Mouse (Mus musculus) forebrain, embryonic 10.5 days (tissue): ENCODE data around the gene Rhbdd3. TPM values are rescaled to one million over a fixed set of nuclear protein-coding genes. Genes with fewer than 3 reads are reported as not detected.
"Not testable (repeated sequence)": the region's sequence is repeated elsewhere in the genome, so short reads cannot be mapped to it uniquely, and the experiment has no call there.

ENCODE experiments used
- DNase-seq: peaks from one replicate; pipeline ENCODE4 v3.0.0-alpha.2; 2017; ENCODE audit warnings: low spot score; ENCODE audit errors: extremely low spot score
- H3K27ac ChIP-seq: fragments of 300-500 bp; sonication (generic); 2 replicates; pipeline ENCODE4 v1.5.1; 2016; ENCODE audit warnings: mild to moderate bottlenecking
- H3K27me3 ChIP-seq: fragments of 300-500 bp; sonication (generic); 2 replicates; pipeline ENCODE4 v1.6.1; 2016; ENCODE audit warnings: mild to moderate bottlenecking; ENCODE audit not compliant: poor library complexity, severe bottlenecking
- H3K36me3 ChIP-seq: fragments of 300-500 bp; sonication (generic); replicated peaks from 2 replicates; pipeline ENCODE4 v1.6.1; 2016; ENCODE audit warnings: mild to moderate bottlenecking, moderate library complexity
- H3K4me1 ChIP-seq: fragments of 300-500 bp; sonication (generic); 2 replicates; pipeline ENCODE4 v1.6.1; 2016
- H3K4me3 ChIP-seq: fragments of 300-500 bp; sonication (generic); 2 replicates; pipeline ENCODE4 v1.5.1; 2016; ENCODE audit warnings: mild to moderate bottlenecking, moderate library complexity
- H3K9me3 ChIP-seq: fragments of 300-500 bp; sonication (generic); 2 replicates; pipeline ENCODE4 v1.6.1; 2016; ENCODE audit warnings: mild to moderate bottlenecking, moderate library complexity
- WGBS: fragments of 180-500 bp; shearing (Covaris S2); methylation state at CpG from one replicate; pipeline ENCODE4 v1.1.7; 2016; 5-methylcytosine and 5-hydroxymethylcytosine counted together
- polyA plus RNA-seq: library from polyadenylated mRNA; unstranded; fragments of >200 nt; fragmentation: Nextera tagmentation; extraction: Ambion mirVana; gene quantifications from 2 replicates; pipeline ENCODE4 v1.2.1, GENCODE M21; 2016

The Rhbdd3 gene
- polyA plus RNA-seq, 1 experiment from 2014 or later, result 29.7 TPM

DNA sequence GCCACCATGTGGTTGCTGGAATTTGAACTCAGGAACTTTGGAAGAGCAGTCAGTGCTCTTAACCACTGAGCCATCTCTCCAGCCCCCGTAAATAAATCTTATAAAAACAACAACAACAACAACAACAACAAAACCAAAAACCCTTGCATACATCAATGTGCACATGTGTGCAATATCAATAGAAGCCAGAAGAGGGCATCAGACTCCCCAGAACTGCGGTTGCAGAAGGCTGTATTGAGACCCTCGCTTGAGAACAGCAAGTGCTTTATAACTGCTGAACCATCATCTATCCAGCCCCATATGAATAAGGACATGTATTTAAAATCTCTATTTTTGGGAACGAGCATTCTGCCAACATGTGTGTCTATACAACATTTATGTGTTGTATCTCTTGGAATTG, 23.8 kb upstream of the Rhbdd3 start:
- WGBS, result 81% methylated on average over 4 of the region's 4 CpGs
- H3K36me3 ChIP-seq, result peaks cover 92% of the 10 kb centered on the region
- H3K4me3 ChIP-seq, result no peak overlapping the region
- no peaks in the 10 kb centered on the region for H3K9me3 ChIP-seq
- H3K27me3 ChIP-seq, result no peaks in the 10 kb centered on the region
- H3K4me1 ChIP-seq, result no peaks in the 10 kb centered on the region
- no peak overlapping the region for H3K27ac ChIP-seq
- DNase-seq, result no peak

DNA sequence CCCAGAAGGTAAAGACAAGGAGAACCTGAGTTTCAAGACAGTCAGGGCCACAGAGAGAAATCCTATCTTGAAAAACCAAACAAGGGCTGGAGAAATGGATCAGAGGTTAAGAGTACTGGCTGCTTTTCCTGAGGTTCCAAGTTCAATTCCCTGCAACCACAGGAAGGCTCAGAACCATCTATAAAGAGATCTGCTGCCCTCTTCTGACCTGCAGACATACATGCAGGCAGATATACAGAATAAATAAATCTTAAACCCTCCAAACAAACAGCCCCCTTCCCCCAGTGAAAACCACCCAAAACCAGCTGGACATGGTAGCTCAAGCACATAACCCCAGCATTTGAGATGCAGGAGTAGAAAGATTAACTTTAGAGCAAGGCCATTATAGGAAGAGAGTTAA, 23.0 kb upstream of the Rhbdd3 start:
- H3K4me1 ChIP-seq, result no peaks in the 10 kb centered on the region
- no peak overlapping the region for H3K27ac ChIP-seq
- DNase-seq, result no peak
- H3K9me3 ChIP-seq, result no peaks in the 10 kb centered on the region
- no peak overlapping the region for H3K4me3 ChIP-seq
- no peaks in the 10 kb centered on the region for H3K27me3 ChIP-seq
- peaks cover 92% of the 10 kb centered on the region for H3K36me3 ChIP-seq

DNA sequence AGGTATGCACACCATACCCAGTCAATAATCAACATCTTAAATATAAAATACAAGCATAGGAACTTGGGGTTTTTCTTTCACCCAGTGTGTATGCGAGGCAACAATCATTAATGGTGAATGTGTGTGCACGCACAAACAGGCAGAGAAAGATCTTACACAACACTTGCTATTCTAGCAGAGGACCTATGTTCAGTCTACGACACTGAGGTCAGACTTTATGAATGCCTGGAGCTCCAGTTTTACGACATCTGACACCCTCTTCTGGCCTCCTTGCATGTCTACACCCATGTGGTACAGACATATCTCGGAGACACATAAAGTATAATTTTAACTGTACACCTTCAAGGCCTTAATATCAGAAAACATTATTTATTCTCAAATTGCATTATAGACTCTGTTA, 21.9 kb upstream of the Rhbdd3 start:
- 91% methylated on average over 4 of the region's 5 CpGs for WGBS
- not testable (repeated sequence) for H3K27me3 ChIP-seq, H3K4me1 ChIP-seq, H3K9me3 ChIP-seq, H3K4me3 ChIP-seq, DNase-seq, H3K27ac ChIP-seq
- peaks cover 92% of the 10 kb centered on the region for H3K36me3 ChIP-seq

DNA sequence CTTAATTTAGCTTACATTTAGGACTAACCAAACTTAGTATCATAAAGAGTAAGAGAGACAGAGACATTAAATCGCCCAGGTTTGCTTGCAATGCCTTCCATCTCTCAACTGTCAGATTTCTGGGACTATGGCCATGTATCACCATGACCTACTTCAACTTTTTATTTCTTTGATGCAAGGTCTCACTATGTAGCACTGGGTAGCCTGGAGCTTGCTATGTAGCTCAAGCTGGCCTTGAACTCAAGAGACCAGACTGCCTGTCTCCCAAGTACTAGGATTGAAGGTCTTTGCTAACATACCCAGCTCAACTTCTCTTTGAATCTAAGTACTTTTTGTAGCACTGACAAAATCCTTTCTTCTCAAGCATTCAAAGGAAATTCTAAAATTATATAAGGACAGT, 9.6 kb upstream of the Rhbdd3 start:
- Histone ChIP-seq H3K4me1 (no peaks in the 10 kb centered on the region), H3K27ac (no peak overlapping the region), H3K9me3 (no peaks in the 10 kb centered on the region), H3K4me3 (no peak overlapping the region), H3K36me3 (peaks cover 100% of the 10 kb centered on the region), H3K27me3 (no peaks in the 10 kb centered on the region)
- DNase-seq, result no peak
- WGBS, result 96% methylated on average over 1 of the region's 1 CpGs

DNA sequence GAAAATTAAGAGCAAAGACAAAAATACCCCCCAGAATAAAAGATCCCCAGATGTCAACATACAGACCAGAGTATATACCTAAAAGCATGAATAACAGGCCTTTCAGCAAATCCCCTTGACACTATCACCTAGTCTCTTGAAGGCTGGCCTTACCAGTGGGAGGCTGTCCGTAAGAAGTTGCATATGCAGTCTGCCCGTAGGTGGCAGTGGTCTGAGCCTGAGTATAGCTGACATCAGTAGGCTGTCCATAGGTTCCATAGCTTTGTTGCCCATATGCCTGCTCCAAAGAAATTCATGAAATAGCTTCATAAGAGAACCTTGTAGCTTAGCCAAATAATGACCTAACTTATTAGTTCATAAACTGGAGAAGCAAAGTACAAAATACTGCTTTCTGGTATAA, 7.0 kb upstream of the Rhbdd3 start:
- 61% methylated on average over 2 of the region's 2 CpGs for WGBS
- peaks cover 93% of the 10 kb centered on the region for H3K36me3 ChIP-seq
- no peaks in the 10 kb centered on the region for H3K27me3 ChIP-seq
- H3K4me3 ChIP-seq, result no peak overlapping the region
- H3K27ac ChIP-seq, result no peak overlapping the region
- no peaks in the 10 kb centered on the region for H3K9me3 ChIP-seq
- no peak for DNase-seq
- H3K4me1 ChIP-seq, result peaks cover 10% of the 10 kb centered on the region

DNA sequence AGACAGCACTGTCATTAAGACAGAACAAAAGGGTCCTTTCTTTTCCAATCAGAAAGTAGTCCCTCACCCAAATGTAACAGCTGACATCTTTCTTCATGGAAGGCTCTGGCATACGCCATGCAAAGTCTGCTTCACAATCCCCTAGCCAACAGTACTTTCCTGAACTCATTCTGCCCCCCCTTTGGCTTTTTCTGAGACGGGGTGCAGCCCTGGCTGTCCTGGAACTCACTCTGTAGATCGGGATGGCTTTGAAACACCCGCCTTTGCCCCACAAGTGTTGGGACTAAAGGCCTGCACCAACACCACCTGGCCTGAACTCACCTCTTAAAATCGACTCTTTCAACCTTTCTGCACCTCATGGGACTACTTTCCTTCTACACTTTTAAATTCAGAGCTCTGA, 2.8 kb upstream of the Rhbdd3 start:
- Histone ChIP-seq H3K27me3 (no peaks in the 10 kb centered on the region), H3K9me3 (no peaks in the 10 kb centered on the region), H3K4me3 (peak overlapping the region; percentile 80; the same call in 1 of the 2 replicates), H3K4me1 (peaks cover 29% of the 10 kb centered on the region), H3K27ac (no peak overlapping the region), H3K36me3 (peaks cover 52% of the 10 kb centered on the region)
- no peak for DNase-seq
- 90% methylated on average over 5 of the region's 5 CpGs for WGBS

DNA sequence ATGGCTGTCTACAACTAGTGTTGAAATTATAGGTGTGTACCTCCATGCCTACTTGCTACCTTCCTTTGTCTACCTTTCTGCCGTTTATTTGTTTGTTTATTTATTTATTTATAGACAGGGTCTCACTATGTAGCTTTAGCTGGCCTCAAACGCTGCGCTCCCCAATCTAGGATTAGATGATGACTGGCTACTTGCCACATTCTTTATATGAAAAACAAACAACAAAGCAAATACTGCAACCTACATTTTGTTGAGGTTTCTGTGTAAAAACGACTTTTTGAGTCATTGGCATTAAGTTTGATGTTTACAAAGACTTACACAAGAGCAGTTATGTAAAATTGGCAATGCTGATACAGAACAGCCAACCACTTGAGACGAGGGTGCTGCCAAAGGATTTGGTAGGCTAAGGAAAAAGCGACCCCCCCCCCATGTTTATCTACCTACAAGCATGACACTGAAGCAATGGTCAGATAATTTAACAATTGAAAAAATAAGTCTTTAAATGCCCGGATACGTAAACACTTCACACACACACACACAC, 2.2 kb upstream of the Rhbdd3 start:
- H3K9me3 ChIP-seq, result no peaks in the 10 kb centered on the region
- peaks cover 48% of the 10 kb centered on the region for H3K36me3 ChIP-seq
- H3K4me3 ChIP-seq, result peak overlapping the region; percentile 80
- no peak overlapping the region for H3K27ac ChIP-seq
- no peaks in the 10 kb centered on the region for H3K27me3 ChIP-seq
- no peak for DNase-seq
- WGBS, result 82% methylated on average over 8 of the region's 8 CpGs
- peaks cover 35% of the 10 kb centered on the region for H3K4me1 ChIP-seq

DNA sequence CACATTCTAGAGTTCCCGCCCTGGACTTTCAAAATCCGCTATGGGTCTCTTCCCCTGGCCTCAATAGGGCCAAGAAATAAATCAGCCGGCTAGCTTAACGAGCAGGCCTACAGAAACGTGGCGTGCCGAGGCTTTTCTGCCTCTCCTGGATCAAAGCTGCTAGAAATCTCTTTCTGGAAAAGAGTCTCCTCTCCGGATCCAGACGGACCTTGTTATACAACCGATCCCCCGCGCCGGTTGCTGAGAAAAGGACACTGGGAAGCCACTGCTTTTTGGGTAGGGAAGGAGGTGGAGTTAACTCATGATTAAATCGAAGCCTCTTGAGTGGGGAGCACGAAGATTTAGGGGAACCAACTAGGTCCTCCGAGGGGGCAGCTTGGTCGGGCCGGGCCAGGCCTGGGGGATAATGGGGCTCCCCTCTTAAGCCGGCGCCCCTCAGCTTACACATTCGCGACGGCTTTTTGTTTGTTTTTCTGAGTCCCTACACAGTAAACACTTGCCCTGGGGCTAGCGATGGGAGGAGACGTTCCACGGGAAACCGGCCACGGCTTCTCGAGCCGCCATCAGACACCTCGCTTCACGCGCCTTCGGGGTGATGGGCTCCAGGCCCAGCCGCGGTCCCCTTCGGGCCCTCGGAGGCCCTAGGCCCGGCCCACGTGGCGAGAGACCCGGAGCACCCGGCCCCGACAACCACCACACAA, 541 bp upstream of the Rhbdd3 start:
- H3K36me3 ChIP-seq, result peaks cover 39% of the 10 kb centered on the region
- H3K27me3 ChIP-seq, result no peaks in the 10 kb centered on the region
- H3K4me1 ChIP-seq, result peaks cover 35% of the 10 kb centered on the region
- H3K4me3 ChIP-seq, result peak overlapping the region; percentile 80
- WGBS, result under 1% methylated on average over 44 of the region's 44 CpGs
- H3K27ac ChIP-seq, result peak overlapping the region; percentile 99
- H3K9me3 ChIP-seq, result no peaks in the 10 kb centered on the region
- DNase-seq, result no peak

DNA sequence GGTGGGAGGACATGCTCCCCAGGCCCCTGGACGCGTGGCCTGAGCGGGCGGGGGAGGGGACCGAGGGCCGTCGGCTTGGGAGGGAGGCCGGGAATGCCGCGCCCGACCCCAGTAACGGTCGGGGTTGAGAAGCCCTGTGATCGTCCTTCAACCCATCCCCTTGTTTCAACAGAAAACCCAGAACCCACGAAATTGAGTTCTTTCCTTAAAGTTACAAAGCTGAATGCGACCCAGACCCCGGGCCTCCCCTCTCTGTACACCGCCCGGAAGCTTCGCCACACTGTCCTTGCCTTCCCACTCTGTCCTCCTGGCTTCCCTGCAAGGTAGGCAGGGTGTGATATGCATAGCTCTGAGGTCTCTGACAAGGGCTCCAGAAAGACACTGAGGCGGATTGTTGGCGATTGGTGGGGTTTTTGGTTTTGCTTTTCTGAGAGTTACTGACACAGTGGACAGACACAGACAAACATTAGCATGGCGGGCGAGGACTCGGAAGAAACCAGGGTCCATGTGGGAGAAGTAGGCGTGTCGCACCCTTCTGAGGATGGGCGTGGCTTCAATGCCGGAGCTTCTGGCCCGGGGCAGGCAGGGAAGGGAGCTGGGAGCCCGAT, 954 bp downstream of the Rhbdd3 start:
- H3K4me3 ChIP-seq, result peak overlapping the region; percentile 80
- under 1% methylated on average over 31 of the region's 31 CpGs for WGBS

DNA sequence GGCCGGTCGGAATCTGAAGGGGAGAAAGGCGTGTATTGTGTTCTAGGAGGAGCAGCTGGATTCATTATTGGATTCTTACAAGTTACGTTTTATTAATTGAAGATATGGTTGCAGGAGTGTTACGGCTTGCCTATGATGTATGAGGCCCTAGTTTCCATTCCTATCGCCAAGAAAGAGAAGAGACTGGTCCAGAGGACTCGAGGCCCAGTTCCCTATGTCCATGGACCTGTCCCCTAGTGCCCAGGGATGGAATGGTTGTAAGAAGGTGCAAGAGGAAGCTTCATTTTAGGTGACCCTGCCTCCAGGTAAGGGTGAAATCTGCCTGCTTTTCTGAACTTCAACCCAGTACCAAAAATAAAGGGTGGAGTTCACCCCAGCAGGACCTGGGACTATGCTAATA, 1.6 kb downstream of the Rhbdd3 start:
- Histone ChIP-seq H3K27me3 (no peaks in the 10 kb centered on the region), H3K4me1 (peaks cover 35% of the 10 kb centered on the region), H3K27ac (peak overlapping the region; percentile 99), H3K9me3 (no peaks in the 10 kb centered on the region), H3K36me3 (peaks cover 44% of the 10 kb centered on the region), H3K4me3 (peak overlapping the region; percentile 80)
- 3% methylated on average over 7 of the region's 7 CpGs for WGBS
- DNase-seq, result no peak

More for the DNA sequence above, 954 bp downstream of the Rhbdd3 start:
- H3K9me3 ChIP-seq, result no peaks in the 10 kb centered on the region
- peak overlapping the region; percentile 99 for H3K27ac ChIP-seq
- peaks cover 41% of the 10 kb centered on the region for H3K36me3 ChIP-seq
- peaks cover 35% of the 10 kb centered on the region for H3K4me1 ChIP-seq
- peak; percentile 90 for DNase-seq
- H3K27me3 ChIP-seq, result no peaks in the 10 kb centered on the region

DNA sequence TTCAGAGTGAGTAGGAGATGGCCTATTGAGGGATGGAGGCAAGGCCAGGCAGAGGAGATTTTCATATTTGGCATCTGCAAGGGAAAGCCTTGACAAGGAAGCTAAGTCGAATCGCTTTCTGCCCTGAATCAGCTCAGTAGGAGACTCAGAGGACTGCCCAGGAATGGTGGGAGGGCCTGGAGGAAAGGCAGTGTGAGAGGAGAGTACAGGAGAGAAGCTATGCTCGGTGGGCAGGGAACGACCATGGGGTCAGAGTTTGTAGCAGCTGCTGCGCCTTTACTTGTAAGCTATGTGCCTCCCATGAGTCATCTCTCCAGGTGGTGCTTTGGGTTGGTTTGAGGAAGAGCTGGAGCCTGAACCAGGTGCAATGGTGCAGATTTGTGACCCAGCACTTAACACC, 2.1 kb downstream of the Rhbdd3 start:
- WGBS, result 67% methylated on average over 5 of the region's 5 CpGs

DNA sequence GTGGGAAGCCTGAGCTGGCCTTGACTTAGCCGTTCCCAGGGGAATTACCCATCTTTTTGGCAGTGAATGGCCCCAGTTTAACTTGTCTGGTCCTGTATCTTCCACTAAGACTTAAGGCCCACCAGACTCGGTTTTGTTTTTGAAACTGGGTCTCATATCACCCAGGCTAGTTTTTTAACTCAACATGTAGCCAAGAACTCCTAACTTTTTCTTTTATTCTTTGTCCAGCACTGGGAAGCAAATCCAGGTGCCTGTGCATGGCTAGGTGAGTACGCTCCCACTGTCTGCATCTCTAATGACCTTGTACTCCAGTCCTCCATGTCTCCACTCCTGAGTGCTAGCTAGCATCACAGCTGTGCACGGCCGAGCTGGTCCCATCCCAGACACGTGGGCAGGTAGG, 2.9 kb downstream of the Rhbdd3 start:
- 82% methylated on average over 6 of the region's 6 CpGs for WGBS
- 0 out of 2 replicates have a peak overlapping the region, but pooled peaks have one; percentile 80 for H3K4me3 ChIP-seq
- no peak for DNase-seq

More for the DNA sequence above, 2.1 kb downstream of the Rhbdd3 start:
- Histone ChIP-seq H3K27ac (peak overlapping the region; percentile 99; the same call in 1 of the 2 replicates), H3K4me1 (peaks cover 35% of the 10 kb centered on the region), H3K9me3 (no peaks in the 10 kb centered on the region), H3K4me3 (peak overlapping the region; percentile 80), H3K36me3 (peaks cover 47% of the 10 kb centered on the region), H3K27me3 (no peaks in the 10 kb centered on the region)
- DNase-seq, result no peak

DNA sequence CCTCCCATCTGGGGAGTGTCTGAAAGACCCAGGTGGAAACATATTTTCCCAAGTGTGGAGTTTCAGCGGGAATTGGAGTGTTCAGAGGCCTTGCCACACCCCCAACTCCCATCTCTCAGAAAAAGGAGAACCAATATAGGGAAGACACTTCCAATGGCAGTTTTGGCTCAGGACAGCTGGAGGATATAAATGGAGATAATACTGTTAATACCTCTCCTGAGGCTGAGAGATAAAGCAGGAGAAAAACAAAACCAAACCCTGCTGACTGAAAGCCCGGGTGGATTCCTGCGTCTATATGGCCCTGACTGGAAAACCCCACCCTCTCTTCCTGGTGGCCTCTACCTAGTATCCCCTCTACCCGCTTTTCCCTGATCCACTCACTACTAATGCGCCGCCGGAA, 3.7 kb downstream of the Rhbdd3 start:
- Histone ChIP-seq H3K9me3 (no peaks in the 10 kb centered on the region), H3K27me3 (no peaks in the 10 kb centered on the region), H3K4me1 (peaks cover 19% of the 10 kb centered on the region), H3K27ac (no peak overlapping the region), H3K4me3 (no peak overlapping the region), H3K36me3 (peaks cover 40% of the 10 kb centered on the region)
- no peak for DNase-seq
- 92% methylated on average over 7 of the region's 7 CpGs for WGBS

More for the DNA sequence above, 2.9 kb downstream of the Rhbdd3 start:
- no peak overlapping the region for H3K27ac ChIP-seq
- no peaks in the 10 kb centered on the region for H3K27me3 ChIP-seq
- H3K9me3 ChIP-seq, result no peaks in the 10 kb centered on the region
- H3K4me1 ChIP-seq, result peaks cover 26% of the 10 kb centered on the region
- H3K36me3 ChIP-seq, result peaks cover 42% of the 10 kb centered on the region
